Mouse (Mus musculus) forelimb bud, embryonic 11.5 days (tissue): ENCODE measurements around the gene Prg2.

Experiments used
- DNase-seq: peaks from one replicate; pipeline ENCODE4 v3.0.0-alpha.2; 2012; ENCODE audit warnings: low read depth, low spot score

Gene Prg2

DNA sequence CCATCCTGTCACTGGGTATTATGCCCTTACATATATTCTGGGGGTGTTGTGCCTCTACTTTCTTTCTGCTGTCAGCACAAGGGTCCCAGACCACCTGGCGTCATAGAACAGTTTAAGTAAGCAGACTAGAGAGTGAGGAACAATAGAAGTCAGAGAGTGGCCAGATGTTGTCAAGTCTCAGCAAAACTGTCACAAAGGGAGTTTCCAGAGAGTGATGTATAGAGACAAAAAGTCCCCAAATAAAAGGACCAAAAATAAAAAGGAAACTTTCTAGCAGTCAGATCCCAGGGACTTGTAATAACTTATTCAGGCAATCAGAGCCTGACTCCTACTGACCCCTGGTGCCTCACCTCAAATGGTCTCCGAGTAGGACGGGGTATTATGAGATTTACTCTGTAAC, 18.4 kb upstream of the Prg2 start:
- DNase-seq, result no peak

DNA sequence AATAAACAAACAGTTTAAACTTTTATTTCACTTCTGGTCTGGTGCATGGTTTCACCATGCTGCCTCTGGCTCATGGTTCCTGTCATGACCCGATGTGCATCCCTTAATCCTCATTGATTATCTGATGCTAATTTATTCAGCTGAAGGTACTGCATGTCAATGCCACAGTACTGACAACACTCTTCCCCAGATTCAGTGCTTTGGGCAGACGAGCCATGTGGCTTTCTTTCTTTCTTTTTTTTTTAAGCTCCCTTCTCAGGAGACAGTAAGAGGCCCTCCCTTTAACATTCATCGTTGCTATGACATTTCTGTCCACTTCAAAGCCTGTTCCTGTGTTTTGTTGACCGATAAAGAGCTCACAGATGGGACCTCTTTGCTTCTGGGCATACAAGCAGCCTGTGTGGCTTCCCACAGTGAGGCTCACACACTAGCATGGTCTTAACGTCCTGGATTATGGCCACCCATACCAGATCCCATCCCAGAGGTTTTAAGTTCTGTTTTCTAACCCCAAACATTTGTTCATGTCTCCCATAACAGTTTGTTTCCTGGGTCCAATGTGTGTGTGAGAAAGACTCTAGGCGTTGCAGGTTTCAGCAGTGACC, 17.3 kb upstream of the Prg2 start:
- DNase-seq, result no peak

DNA sequence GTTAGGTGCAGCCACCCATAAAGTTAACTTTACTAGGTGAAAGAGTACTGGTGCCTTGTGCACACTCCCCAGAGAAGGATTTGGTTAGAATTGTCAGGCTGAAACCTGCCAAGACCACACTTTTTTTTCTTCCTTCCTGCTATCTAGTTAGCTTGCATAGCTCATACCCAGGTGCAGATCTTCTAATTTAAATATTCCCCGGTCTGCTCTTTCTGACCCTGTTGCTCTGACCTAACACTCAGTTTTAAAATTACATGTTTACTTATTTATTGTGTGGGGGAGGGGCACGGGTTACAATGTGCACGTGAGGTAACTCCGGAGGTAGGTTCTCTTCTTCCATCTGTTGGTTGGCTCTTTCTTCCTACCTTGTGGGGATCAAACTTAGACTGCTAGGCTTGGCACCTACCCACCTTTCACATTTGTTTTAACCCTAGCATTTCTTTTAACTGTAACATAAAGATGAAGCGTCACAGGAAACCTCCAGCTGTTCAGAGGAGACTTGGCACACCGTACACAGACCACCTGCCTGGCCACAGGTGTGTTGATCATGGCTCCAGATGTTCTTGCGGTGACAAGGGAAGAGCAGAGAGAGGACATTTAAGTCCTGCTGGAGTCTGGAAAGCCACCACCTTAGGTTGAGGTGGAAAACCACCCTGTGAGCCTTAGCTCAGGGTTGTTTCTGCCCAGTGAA, 16.0 kb upstream of the Prg2 start:
- DNase-seq, result no peak

DNA sequence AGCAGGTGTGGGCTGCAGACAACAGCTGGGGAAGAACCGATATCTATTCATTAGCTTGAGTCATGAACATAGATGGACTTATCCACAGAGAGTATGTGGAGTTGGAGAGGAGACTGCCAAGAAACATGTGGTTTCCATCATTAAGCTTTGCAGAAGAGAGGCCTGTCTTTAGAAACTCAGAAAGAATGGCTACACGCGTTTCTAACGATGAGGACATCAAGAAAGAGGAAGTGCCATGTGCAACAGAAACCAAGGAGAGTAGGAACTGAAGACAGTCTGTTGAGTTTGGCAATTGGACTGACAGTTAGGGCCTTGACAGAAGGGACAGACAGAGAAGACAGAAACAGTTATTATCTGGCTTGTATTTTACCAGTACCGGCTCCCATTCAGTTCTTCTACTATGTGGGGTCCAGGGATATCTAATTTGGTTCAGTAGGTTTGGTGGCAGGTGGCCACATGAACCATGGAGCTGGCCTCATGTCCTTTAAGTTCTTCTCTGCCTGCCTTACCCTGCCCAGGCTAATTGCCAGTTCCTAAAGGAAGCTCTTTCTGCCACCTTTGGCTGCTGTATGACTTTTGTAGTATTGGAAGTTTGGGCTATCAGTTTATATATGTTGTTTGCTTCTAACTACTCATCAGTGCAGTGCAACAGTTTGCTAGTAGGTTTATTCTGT, 12.8 kb upstream of the Prg2 start:
- no peak for DNase-seq

DNA sequence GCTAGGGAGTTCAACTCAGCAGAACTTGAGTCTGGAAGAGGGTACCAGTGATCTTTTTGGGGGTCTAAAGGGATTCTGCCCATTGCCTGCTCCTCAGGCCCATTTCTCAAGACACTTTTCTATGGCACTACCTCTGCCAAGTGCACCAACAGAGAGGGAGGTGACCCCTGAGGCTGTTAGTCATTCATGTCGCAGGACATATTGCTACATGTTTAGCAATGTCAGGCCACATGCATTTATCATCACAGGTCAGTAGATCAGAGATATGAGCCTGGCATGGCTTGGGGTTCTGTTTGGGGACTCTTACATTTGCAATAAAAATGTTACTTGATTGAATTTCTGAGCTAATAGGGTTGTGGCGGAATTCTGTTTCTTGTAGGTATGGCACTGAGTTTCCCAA, 4.7 kb upstream of the Prg2 start:
- no peak for DNase-seq

DNA sequence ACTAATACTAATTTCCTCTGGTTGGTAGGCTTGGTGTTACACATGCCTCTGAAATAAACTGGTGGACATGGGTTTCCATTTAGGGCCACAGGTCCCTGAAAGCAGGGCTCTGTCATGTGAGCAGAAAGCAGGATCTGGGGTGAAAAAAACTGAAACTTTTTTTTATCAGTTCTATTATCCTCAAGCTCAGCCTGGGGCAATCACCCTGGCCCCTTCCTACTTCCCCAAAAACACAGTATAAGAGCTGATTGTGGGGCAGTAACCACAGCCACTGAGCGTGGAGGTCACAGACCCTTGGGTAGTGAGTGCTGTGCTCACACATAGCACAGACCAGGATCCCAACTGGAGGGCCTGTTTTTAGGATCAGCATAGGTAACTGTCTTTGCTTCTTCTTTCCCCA, 7.7 kb downstream of the Prg2 start, which contains the start of gene Prg3:
Prg3 (plus strand) TSS at position 286 of the 400 bp plus-strand sequence.
- no peak for DNase-seq

DNA sequence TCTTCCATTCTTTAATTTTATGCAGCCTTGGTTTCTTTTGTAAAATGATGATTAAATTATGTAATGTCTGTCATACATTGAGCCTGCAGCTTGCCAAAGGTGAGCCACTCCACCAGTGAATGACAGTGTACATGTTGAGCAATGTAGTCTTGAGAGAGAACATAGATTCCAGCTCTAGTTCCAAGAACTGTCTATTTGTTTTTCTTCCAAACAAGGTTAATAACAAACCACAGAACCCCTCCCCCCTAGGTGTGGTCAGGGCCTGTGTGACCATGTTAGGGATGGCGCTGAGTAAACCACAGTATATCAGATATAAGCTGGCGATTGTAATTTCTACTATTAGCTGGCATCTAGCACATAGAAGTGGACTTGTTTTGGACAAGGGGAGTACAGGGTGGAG, 16.1 kb downstream of the Prg2 start:
- DNase-seq, result no peak

DNA sequence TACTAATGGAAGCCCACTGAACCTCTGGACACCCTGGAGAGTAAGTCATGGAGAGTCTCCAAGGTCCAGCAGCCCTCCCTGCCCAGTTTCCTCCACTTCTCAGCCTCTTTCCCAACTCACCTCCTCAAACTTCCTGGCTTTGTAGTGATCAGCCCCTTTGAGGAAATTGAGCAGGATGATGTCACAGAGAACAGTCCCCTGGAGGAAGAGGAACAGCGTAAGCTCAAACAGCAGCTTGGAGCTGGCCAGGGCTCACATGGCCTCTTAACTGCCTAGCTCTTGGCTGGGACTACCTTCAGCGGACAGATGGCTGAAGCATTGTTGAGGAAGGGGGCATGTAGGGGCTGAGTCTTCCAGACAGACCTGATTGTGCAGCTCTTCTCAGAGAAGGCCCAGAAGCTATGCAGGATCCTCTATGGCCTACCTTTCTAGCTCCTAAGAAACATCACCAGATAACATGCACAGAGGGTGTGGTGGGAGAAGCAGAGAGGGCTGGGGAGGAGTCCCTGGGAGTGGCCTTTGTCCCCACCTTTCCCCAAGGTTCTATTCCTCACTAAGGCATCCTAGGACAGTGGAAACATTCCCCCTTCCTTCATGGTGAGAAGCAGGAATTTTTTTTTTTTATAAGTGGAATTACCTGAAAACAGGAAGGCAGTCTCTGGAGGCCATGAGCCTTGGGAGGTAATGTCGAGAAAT, 19.4 kb downstream of the Prg2 start:
- no peak for DNase-seq

DNA sequence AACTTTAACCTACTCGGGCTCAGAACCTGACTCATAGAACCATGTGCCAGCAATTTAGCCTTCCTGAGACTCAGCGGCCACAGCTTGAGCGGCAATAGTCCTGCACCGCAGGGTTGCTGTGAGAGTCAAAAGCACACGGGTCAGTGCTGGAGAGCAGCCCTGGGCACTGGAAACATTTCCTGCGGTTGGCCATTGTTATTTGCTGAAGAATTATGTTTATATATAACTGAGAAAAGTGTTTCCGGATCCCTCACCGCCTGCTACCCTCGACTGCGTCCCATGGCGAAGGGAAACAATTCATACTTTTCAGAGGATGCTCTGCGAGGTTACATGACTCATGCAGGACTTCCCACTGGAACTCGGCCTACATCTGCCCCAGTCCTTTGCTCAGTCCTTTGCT, 21.2 kb downstream of the Prg2 start:
- no peak for DNase-seq

DNA sequence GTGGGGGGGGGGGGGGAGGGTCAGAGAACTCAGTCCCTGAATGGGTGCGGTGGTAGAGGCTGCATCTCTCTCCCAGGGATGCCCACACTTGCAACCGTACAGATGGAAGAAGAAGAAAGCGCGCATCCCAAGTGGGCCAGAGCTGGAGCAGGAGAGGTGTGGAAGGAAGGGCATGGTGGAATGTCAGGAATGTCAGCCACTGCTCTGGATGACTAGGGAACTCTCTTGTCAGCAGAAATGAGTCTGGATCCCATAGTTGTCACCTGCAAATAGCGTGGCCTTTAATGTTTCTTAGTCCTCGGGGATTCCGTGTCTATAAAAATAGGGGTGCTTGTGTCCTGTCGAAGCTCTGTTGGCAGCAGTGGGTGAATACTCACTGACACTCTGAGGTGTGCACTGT, 22.3 kb downstream of the Prg2 start:
- no peak for DNase-seq

DNA sequence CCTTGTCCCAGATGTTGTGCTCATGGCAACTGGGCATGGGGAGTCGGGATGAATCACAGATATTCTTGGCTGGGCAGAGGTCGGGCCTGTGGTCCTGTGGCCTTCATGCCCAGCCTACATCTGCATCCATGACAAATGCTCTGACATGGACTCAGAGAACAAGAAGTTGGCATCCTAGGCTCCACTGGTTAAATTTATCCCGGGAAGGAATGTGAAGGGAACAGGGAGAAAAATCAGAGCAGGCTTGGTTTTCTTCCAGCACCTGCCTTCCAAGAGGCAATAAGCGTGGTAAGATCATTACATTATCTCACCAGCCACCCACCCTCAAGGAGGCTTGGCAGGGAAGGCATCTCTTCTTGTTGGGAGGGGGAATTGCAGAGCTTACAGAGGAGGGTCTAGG, 24.1 kb downstream of the Prg2 start:
- DNase-seq, result no peak

DNA sequence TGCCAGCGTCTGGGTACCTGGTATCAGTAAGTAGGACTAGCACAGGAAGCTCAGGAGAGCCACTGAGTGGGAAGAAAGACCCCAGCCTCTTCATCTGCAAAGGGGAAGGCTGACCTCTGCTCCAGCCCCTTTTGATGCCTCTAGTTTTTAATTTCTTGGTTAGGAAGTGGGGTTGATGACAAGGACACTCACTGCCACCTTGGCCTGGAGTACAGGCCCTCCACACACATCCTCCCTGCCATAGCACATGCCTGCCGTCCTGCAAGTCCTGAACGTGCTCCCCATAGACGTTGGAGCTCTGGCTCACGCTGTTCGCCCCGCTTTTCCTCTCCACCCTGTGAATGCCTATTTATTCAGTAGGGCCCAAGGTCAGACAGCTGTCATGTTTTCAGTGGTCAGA, 26.3 kb downstream of the Prg2 start:
- DNase-seq, result no peak

DNA sequence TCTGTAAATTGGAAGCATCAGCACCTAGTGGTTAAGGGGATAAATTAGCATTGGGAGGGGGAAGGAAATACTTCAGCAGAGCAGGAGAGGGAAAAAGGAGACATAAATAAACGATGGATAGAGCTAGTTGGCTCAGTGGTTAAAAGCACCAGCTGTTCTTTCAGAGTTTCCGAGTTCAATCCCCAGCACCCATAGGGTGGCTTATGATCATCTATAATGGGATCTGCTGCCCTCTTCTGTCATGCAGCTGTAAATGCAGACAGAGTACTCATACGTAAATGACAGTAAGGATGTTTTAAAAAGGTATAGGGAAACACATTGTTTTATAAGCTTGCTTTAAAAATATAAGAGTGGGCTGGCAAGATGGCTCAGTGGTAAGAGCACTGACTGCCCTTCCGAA, 27.5 kb downstream of the Prg2 start:
- DNase-seq, result peak; percentile 18

DNA sequence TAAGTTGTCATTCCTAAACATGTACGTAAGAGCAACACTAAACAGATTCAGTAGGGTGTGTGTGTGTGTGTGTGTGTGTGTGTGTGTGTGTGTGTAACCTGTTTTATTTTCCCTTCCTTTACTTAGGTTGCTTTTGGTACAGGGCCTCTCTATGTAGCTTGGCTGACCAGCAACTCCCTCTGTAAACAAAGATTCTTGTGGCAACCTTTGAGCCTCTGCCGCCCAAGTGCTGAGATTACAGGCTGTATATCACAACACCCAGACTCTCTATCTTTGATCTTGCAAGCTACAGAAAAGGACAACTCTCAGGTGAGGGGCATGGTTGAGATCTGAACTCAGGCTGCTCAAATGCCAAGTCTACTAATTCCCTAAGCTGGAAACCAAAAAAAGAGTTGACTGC, 29.0 kb downstream of the Prg2 start:
- DNase-seq, result no peak

DNA sequence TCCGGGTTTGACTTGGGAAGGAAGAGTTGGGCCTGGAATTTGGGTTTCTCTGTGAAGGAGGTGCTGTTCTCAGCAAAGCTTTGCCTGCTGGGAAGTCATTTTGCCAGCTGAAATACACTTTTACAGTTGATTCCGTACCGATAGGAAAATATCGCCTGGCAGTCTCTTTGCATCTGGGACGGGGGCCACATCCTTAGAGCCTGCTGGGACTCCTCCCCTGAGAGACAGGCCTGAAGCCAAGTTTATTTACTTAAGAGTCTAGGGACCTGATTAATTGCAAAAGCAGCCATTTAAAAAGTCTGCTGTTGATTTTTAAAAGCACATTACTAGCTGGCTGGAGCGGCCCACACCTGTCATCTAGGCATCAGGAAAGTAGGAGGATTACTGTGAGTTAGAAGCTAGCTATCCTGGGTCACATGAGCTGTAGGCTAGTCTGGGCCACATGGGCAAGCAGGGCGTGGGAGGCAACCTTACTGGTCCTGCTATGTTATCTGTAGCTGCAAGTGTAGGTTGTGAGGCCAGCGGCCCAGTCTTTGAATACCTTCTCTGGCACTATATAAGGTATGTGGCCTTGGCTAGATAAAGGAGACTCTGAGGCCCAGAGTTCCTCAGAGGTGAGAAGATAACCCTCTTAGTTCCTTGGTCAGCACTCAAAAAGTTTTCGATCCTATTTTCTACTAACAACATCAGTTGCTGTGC, 31.8 kb downstream of the Prg2 start:
- no peak for DNase-seq

DNA sequence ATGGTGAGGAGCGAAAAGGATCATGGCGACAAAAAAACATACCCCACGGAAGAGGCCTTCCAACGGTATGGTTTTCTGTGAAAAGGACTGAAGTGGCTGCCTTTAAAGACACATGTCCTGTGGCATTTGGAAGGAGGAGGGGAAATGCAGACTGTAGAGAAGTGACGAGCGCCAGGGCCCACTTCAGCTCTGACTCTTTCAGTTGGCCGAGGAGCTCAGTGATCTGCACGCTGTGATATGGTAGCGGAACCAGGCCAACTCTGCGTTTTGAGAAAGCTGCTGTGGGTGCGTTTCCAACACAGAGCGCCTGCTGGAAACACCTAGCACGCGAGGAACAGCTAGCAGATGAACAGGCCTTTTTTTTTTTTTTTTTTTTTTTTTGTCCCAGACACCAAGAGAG, 32.4 kb downstream of the Prg2 start:
- DNase-seq, result no peak

DNA sequence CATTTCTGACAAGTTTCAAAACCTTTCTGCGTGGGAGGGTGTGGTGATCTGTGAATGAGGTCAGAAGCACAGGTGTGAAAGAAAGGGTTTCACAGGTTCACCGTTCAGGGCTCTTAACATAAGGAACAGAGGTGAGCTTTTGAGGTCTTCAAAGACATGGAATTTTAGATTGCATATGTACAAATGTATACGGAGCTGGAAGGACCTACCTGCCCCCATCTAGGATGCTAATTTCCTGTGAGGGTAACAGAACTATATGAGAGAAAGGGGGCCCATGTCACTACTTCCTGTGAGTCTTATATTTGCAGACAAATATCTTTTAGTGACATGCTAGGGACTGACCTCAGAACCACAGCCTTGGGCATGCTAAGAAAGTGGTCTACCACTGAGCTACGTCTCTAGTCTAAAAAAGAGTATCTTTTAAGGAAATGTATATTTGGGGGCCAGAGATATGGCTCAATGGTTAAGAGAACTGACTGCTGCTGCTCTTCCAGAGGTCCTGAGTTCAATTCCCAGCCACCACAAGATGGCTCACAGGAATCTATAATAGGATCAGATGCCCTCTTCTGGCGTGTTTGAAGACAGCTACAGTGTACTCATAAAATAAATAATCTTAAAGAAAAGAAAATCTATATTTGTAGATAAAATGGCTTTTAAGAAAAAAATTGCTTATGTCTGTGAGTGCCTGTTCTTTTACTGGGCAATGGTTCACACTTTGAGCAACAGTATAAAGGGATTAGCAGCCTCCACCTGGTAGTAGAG, 33.7 kb downstream of the Prg2 start:
- DNase-seq, result no peak

DNA sequence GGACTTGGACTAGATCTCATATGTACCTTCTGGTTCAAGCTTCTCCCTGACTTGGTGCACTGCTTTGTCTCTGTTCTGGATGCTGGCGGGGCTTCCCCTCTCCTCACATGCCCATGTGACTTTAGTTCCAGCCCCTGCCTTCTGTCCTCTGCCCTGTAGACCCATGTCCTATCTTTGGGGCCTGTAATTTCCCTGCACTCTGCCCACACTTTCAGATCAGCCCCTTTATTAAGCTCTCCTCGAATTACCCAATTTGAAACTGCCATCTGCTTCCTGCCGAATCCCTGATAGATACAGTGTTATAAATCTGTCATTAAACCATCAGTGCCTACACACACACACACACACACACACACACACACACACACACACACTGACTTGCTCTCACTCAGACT, 34.3 kb downstream of the Prg2 start:
- DNase-seq, result no peak

DNA sequence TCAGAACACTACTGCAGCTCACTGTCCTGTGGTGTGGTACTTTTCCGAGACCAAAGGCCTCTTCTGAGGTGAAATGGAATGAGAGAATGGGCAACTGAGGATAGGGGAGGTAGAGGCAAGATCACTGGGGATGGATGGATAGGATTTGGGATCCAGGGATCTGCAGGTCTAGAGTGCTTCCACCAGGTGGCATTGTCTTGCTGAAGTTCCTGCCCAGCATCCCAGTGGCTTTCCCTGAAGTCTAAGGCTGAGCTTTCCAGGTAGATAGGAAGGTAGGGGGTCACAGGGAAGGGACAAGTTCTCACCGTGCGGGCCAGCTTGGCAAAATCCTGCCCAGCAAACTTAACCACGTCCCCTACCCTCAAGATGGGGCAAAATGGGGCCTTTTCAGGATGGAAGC, 41.8 kb downstream of the Prg2 start:
- peak; percentile 28 for DNase-seq

DNA sequence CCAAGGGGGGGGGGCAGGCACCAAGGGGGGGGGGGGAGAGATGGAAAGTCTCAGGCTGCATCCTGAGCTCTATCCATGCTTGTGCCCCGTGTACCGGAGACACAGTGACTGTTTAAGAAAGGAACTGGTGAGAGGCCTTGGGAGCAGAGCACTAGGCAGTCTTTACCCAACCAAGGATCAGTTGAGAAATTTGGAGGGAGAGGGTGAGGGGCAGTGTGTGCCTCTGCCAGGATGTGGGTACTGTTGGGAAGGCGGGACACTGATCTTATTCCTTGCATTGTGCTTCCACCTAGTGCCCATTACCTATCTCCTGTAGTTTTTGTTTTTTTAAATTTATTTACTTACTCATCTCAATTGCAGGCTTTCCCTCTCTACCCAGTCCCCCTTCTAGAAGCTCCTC, 45.9 kb downstream of the Prg2 start:
- DNase-seq, result no peak

DNA sequence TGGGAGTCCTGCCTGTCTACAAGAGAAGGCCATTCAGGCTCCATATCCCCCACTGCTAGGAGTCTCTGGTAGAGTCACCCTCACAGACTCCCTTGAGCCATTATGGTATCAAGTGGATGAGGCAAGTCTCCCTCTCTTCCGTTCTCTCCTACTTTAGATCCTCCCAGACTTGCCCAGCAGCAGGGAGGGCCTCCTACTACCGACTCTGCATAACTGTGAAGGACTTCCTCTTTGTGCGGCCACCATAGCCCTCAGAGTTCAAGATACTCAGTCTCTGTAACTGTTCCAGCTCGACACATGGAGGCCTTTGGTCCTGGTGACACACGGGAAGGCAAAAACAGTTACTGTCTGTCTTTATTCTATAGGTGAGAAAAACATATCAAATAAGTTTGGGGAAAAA, 47.0 kb downstream of the Prg2 start:
- DNase-seq, result no peak
